Mouse (Mus musculus): ENCODE measurements around the gene Slc30a10. TPM values are rescaled to one million over a fixed set of nuclear protein-coding genes. Genes with fewer than 3 reads are reported as not detected.

Gene Slc30a10
- total RNA-seq (2023) = 0.13 and 0.14 TPM in 2 replicates

DNA sequence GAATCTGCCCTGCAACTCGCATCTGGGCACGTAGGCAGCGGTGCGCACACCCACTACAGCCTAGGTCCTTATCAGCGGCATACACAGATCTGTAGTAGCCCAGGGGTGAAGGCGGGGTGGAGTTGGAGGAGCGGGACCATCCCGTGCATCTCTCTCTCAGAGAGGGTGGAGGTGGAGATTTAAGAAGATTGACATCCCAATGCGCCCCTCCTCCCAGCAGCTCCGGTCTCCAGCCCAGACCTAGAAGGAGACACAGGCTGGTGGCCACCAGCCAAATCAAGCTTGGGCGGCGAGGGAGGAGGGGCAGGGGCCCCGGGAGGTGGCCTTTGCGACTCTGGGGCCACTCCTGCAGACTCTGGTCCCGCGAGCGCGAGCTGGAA, at the start of gene Slc30a10:
Gene Slc30a10, plus strand, starts transcription at position 274 of the 380 bp plus-strand sequence.

Other genes with a start within 250 kb of the Slc30a10 start
- gene Iars2, start 125.5 kb upstream of the Slc30a10 start, total RNA-seq (2023) = 10.4 and 13.6 TPM in 2 replicates
- gene Bpnt1, start 122.7 kb upstream of the Slc30a10 start, total RNA-seq (2023) = 4.5 and 4.7 TPM in 2 replicates
- 43.4 and 55.4 TPM in 2 replicates for gene Eprs, start 91.8 kb upstream of the Slc30a10 start, total RNA-seq (2023)

Data from neutrophil, adult 65 days (primary cell).